Mouse (Mus musculus): ENCODE data around the gene Zfp60. TPM values are rescaled to one million over a fixed set of nuclear protein-coding genes. Genes with fewer than 3 reads are reported as not detected.

The Zfp60 gene
- polyA plus RNA-seq, 1 experiment from 2014 or later: 8.5 TPM

DNA sequence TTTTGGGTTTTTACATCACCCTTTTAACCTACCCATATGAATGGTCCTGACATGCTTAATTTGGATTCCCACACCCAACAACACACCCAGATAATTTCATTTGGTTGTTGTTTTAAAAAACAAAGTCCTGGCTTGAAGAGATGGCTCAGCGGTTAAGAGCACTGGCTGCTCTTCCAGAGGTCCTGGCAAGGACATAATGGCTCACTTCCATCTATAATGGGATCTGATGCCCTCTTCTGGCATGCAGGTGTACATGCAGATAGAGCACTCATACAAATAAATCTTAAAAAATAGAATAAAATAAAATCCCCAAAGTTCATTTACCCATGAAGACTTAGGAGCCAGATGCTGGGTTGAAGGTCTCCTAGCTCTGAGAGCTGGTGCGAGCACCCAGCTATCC is 69.9 kb downstream of the Zfp60 start:
- Histone ChIP-seq H3K9me3 (ENCODE audit: control insufficient read depth) (no peaks in the 10 kb centered on the region), H3K4me1 (replicated peaks; ENCODE audit: control insufficient read depth, insufficient read depth, low read length) (0 out of 2 replicates have a peak, but pooled peaks cover 4% of the 10 kb centered on the region), H3K9ac (ENCODE audit: low read depth, low read length) (no peak overlapping the region), H3K4me2 (replicated peaks; ENCODE audit: low read depth) (no peak overlapping the region), H3K4me3 (ENCODE audit: low read depth, low read length) (no peak overlapping the region), H3K27me3 (replicated peaks; ENCODE audit: control insufficient read depth, insufficient read depth, low read length) (no peaks in the 10 kb centered on the region), H3K36me3 (ENCODE audit: control insufficient read depth, insufficient read depth) (no peaks in the 10 kb centered on the region), H3K27ac (ENCODE audit: low read depth, low read length) (no peak overlapping the region)
- 52% methylated on average over 2 of the region's 2 CpGs for WGBS
- peak; percentile 59 for TF ChIP-seq CTCF (IDR thresholded peaks at IDR 0.05; ENCODE audit: low read depth)
- ATAC-seq: no peak

DNA sequence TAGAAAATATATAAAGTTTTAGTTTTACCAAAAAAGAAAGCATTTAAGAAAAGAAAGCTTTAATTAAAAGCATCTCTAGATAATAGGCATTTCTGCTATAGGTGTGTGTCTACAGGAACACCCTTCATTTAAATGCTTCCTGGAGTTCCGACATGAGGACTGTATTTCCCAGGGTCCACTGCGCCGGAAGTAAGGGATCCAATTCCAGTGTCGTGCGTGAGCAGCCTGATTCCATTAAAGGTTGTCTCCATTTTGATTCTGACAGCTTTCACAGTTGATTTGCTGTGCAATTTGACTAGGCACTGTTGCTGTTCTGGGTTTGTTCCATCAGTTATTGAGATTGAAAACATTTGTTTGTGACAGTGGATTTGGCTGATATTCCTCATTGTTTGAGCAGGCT is 71.8 kb downstream of the Zfp60 start:
- no peaks in the 10 kb centered on the region for H3K27me3 ChIP-seq (replicated peaks; ENCODE audit: control insufficient read depth, insufficient read depth, low read length)
- H3K9me3 ChIP-seq (ENCODE audit: control insufficient read depth): no peaks in the 10 kb centered on the region
- no peak overlapping the region for H3K27ac ChIP-seq (ENCODE audit: low read depth, low read length)
- no peak overlapping the region for H3K4me2 ChIP-seq (replicated peaks; ENCODE audit: low read depth)
- no peak for TF ChIP-seq CTCF (IDR thresholded peaks at IDR 0.05; ENCODE audit: low read depth)
- 76% methylated on average over 5 of the region's 5 CpGs for WGBS
- H3K4me3 ChIP-seq (ENCODE audit: low read depth, low read length): no peak overlapping the region
- no peak for ATAC-seq
- 0 out of 2 replicates have a peak, but pooled peaks cover under 1% of the 10 kb centered on the region for H3K36me3 ChIP-seq (ENCODE audit: control insufficient read depth, insufficient read depth)
- H3K4me1 ChIP-seq (replicated peaks; ENCODE audit: control insufficient read depth, insufficient read depth, low read length): 0 out of 2 replicates have a peak, but pooled peaks cover 4% of the 10 kb centered on the region
- H3K9ac ChIP-seq (ENCODE audit: low read depth, low read length): no peak overlapping the region

Other genes with a start within 250 kb of the Zfp60 start
- 42.7 and 43.1 TPM in 2 replicates for gene Sertad1, start 244.5 kb upstream of the Zfp60 start, polyA plus RNA-seq (2015; fragmentation: Nextera tagmentation; extraction: Ambion mirVana)
- 1.3 and 1.4 TPM in 2 replicates for gene Prx, start 232.1 kb upstream of the Zfp60 start, polyA plus RNA-seq (2015; fragmentation: Nextera tagmentation; extraction: Ambion mirVana)
- 0.10 and 0.24 TPM in 2 replicates for gene Hipk4, start 208.1 kb upstream of the Zfp60 start, polyA plus RNA-seq (2015; fragmentation: Nextera tagmentation; extraction: Ambion mirVana)
- 45.8 and 48.7 TPM in 2 replicates for gene Pld3, start 178.2 kb upstream of the Zfp60 start, polyA plus RNA-seq (2015; fragmentation: Nextera tagmentation; extraction: Ambion mirVana)
- gene 2310022A10Rik, start 178.2 kb upstream of the Zfp60 start, polyA plus RNA-seq (2015; fragmentation: Nextera tagmentation; extraction: Ambion mirVana): 9.0 and 10.2 TPM in 2 replicates
- gene Akt2, start 139.8 kb upstream of the Zfp60 start, polyA plus RNA-seq (2015; fragmentation: Nextera tagmentation; extraction: Ambion mirVana): 35.8 and 36.4 TPM in 2 replicates
- 1.3 and 1.6 TPM in 2 replicates for gene Ttc9b, start 77.5 kb upstream of the Zfp60 start, polyA plus RNA-seq (2015; fragmentation: Nextera tagmentation; extraction: Ambion mirVana)
- gene Map3k10, start 56.8 kb upstream of the Zfp60 start, polyA plus RNA-seq (2015; fragmentation: Nextera tagmentation; extraction: Ambion mirVana): 3.2 and 3.6 TPM in 2 replicates
- gene Zfp607b, start 42.0 kb upstream of the Zfp60 start, polyA plus RNA-seq (2015; fragmentation: Nextera tagmentation; extraction: Ambion mirVana): 1.1 and 1.2 TPM in 2 replicates
- gene Zfp626, start 75.8 kb downstream of the Zfp60 start, polyA plus RNA-seq (2015; fragmentation: Nextera tagmentation; extraction: Ambion mirVana): 1.5 and 1.6 TPM in 2 replicates
- 2.2 and 2.5 TPM in 2 replicates for gene Zfp59, start 107.2 kb downstream of the Zfp60 start, polyA plus RNA-seq (2015; fragmentation: Nextera tagmentation; extraction: Ambion mirVana)
- gene Zfp607a, start 126.1 kb downstream of the Zfp60 start, polyA plus RNA-seq (2015; fragmentation: Nextera tagmentation; extraction: Ambion mirVana): 1.2 and 1.3 TPM in 2 replicates
- 3.7 and 3.9 TPM in 2 replicates for gene Zfp974, start 198.1 kb downstream of the Zfp60 start, polyA plus RNA-seq (2015; fragmentation: Nextera tagmentation; extraction: Ambion mirVana)
- 4.7 and 5.7 TPM in 2 replicates for gene Zfp780b, start 247.8 kb downstream of the Zfp60 start, polyA plus RNA-seq (2015; fragmentation: Nextera tagmentation; extraction: Ambion mirVana)

All from intestine, postnatal 0 days (tissue).